Mouse (Mus musculus) cerebellum, postnatal 4 days (tissue): ENCODE data around the gene Nptn.

ENCODE experiments used
- DNase-seq, 2 experiments: peaks; one replicate each; pipeline ENCODE4 v3.0.0; 2022; ENCODE audit warnings: low spot score in 2 of 2, mixed read lengths in 1 of 2

The Nptn gene

DNA sequence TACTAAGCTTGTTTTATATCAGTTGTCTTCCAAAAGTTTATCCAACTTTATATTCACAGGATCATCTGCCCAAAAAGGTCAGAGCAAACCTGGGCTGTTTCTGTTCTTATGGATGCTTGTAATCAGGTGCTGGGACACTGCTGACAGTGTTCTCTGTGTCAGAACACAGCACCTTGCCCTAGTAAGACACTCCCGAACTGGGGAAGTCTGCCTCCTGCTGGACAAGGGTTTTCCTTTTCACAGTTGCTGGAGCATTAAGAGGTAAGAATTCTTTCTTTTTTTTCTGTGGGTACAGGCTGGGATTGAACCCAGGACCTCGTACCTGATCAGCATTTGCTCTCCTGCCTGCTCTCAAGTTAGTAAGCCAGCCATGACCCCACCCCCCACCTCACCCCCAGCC lies 74.4 kb downstream of the Nptn start:
- DNase-seq = no peak

GRCm38 (mm10) chr9:58656824-58657223 lies 74.8 kb downstream of the Nptn start:
- DNase-seq = no peak

DNA sequence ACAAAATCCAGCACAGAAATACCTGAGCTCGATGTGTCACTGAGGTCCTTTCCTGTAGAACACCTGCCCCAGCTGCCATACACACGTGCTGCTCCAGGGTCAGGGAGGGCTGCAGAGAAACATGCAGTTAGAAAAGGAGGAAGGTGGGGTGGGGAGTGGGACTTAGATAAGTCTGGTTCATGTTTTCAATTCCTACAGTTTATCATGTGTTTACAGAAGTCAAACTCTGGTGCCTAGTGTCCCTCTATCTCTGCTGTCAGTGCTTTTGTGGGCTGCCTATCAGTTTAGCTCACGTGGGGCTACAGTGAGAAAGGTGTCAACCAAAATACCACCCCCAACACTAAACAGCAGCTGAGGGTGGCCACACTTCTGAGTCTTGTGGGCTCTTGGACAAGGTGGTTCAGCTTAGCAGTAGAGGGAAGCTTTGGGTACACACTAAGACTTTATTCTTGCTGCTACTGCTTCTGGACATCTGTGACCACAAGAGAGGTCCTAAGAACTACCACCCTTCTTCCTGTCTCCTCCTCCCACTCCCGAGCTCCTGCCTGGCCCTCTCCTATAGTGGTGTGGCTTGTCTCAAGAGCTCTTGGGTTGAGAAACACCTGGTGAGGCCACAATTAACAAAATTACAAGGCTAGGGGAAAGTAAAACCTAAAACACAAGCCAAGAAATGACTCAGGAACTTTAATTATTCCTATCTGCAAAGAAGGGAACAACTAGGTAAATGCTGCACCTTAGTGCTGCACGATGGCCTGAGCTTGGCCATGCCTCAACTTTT lies 75.9 kb downstream of the Nptn start:
- DNase-seq = no peak

DNA sequence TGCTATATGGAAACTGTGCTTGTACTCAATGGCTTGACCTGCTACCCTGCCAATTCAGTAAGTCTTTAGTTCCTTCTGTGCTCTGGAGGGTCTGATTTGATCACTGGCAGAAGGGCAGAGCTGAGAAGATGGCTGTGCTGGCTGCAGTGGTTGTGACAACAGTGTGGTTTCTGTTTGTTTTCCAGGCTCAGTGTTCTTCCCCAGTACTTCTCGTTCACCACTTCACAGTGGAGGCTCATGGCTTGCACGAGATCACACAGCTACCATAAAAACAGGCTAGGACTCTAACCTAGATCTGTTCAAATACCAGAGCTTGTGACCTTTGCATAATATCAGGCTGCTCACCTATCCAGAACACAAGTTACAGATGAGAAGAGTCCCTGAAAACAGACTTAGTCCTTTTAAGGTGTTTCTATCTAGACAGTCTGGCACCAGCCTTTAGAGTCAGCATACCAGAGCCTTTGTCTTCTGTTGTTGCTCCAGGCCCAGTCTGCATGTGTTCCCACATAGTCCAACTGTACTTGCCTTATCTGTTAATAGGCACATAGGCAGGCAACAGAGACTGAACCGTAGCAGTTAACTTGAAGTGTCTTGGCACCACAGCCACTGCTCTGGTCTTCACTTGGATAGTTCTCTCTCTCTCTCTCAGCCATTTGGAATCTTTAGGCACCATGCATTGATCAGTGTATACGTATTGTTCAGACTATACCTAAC lies 76.7 kb downstream of the Nptn start:
- no peak for DNase-seq

- no peak for DNase-seq
Measured at GRCm38 (mm10) chr9:58659331-58659730, 77.3 kb downstream of the Nptn start.

DNA sequence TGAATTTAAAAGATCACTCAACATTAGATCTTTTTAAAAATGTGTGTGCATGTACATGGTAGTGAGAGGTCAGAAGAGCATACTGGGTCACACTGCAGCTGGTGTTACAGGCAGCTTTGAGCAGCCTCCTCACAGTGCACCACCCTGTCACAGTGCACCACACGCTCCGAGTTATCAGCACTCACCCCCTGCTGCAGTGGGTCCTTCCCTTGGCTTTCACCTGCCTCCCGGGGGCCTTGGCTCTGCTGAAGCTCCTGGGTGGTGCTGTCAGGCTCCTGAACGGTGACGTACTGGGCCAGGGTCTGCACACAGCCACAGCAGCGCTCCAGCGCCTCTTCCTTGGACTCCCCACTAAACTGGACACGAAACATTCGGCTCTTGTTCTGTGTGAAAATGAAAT lies 77.9 kb downstream of the Nptn start:
- no peak for DNase-seq

DNA sequence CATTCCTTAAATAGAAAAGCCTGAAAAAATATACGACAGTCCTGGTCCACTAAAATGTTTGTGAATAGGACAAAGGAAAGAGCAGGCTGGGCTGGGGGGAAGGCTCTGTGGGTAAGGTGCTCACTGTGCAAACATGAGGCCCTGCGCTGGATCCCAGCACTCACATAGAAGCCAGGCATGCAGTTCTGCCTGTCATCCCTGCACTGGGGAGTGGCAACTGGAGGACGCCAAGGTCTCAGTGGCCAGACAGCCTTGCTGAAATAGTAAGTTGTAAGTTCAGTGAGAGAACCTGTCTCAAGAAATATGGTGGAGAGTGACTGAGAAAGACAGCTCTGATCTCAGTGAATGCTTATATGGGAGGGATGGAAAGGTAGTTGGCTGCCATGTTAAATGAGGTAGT lies 78.6 kb downstream of the Nptn start:
- DNase-seq = no peak

DNA sequence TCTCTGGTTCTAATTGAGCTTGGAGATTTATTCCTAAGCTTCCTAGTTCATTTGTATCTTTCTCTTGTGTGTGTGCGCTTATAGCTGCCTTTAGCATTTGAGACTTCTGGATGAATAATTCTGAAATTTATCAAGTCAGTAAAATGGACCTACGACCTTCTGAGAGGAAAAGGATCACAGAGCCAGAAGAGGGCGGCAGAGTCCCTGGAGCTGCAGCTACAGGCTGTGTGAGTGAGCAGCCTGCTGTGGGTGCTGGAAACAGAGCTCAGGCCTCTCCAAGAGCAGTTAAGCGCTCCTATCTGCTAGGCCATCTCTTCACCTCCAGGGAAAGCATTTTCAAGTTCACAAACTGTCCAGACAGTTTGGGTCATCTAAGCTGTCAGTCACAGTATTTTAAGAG lies 80.0 kb downstream of the Nptn start:
- DNase-seq = no peak

GRCm38 (mm10) chr9:58662791-58663190 lies 80.8 kb downstream of the Nptn start:
- DNase-seq = no peak

DNA sequence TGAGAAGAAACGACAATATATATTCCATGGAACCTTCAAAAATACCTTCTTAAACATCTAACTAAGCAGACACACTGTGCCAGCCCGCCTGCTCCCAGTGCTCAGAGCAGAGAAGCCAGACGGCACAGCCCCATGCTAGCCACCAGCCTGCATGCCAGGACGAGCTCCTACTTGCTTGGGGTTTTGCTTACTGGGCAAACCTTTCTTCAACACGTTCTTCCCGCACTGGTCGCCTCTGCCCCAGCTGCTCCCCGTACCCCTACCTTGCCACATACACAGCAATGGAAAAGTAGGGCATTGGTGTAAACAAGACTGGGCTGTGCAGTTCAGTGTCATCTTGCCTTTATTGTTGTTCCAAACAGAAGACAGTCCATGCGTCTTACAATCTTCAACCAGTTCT lies 83.5 kb downstream of the Nptn start:
- no peak for DNase-seq

- DNase-seq = no peak
Measured at GRCm38 (mm10) chr9:58666191-58666590, 84.2 kb downstream of the Nptn start.

- DNase-seq = no peak
Measured at GRCm38 (mm10) chr9:58667244-58667643, 85.2 kb downstream of the Nptn start.

GRCm38 (mm10) chr9:58668171-58668570 lies 86.1 kb downstream of the Nptn start:
- no peak for DNase-seq

DNA sequence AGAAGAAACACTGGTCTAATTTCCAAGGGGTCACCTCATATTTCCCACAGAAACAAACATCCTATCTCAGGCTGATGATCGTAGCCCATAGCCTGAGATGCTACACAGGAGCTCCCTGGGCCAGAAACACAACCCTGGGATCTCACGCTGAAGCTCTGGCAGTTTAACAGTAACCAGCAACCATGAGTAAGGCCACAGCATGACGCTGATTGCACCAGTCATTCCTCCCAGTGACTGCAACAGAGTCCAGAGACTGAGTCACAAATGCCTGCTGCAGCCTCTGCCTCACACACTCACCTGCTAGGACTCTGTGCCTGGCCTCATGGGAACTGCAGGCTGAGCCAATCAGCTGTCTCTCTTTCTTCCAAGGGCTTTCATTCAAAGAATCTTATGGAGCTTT lies 87.0 kb downstream of the Nptn start:
- DNase-seq = no peak

- no peak for DNase-seq
Measured at GRCm38 (mm10) chr9:58669819-58670218, 87.8 kb downstream of the Nptn start.

- DNase-seq = no peak
Measured at GRCm38 (mm10) chr9:58672474-58672873, 90.4 kb downstream of the Nptn start.

GRCm38 (mm10) chr9:58674736-58675135 lies 92.7 kb downstream of the Nptn start:
- DNase-seq = no peak

- no peak for DNase-seq
Measured at GRCm38 (mm10) chr9:58675371-58675770, 93.3 kb downstream of the Nptn start.

- DNase-seq = no peak
Measured at GRCm38 (mm10) chr9:58681411-58681810, 99.4 kb downstream of the Nptn start.

DNA sequence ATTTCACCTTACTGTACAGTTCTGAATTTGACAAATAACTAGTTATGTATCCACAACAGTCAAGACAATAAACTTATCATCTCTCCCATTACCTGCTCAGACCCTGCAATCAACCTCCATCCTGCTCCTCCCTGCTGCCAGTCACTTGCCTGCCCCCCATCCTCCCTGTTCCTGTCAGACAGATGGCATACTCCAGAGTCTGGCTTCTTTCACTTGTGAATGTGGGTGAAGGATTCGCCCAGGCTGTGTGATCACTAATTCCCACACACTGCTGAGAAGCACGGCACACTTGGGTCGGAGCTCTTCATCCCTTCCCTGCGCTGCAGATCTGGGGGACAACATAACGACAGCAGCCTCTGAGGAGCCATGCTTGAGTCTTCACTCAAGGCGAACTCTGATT lies 100.1 kb downstream of the Nptn start:
- no peak for DNase-seq

DNA sequence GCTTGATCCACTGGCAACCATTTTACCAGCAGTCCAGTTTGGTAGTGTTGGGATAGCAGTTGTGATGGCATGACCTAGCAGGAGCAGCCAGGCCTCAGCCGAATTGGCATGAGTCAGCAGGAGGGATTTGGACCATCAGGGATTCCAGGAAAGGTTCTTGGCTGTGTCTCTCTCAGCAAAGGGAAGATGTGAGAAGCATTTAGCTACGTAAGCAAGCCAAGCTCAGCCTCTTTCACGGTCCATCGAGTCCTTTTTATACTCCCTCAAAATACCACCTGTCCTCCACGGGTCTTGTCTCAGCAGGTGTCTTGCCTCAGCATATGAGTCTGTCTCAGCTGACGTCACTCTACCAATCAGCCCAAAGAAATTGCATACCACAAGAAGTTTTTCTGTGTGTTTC lies 101.3 kb downstream of the Nptn start:
- DNase-seq = no peak

DNA sequence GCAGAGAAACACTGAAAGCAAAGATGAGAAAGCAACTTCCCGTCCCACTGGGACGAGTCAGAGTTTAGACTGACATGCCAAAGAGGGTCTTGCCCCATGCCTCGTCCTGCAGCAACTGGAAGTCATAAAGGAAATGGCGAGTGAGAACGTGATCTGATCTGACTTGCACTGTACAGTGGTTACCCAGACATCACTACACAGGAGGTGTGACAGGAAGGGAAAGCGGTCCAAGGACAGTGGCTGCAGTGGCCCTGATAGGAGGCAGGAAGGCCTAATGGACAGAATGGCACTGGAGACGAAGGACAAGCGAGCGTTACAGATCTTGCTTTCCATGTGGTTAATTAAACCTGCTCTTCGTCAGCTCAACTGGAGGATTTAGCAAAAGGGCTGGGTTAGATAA lies 103.2 kb downstream of the Nptn start:
- no peak for DNase-seq

DNA sequence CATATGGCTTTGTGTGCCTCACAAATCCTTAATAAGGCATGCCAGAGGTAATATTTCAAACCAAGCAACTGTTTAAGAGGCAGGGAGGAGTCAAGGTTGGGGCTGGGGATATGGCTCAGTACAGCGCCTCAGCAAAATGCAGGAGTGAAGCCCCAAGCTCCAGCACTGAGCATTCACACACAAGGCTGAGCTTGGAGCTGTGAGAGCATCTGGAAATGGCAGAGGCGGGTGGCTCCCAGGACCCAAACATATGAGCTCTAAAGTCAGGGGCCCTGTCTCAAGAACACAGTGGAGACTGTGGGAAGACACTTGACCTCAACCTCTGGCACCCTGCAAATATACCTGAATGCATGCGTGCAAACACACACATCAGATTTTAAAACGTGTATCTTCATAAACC lies 106.0 kb downstream of the Nptn start:
- DNase-seq = no peak
